Mouse (Mus musculus) forebrain, embryonic 11.5 days (tissue): ENCODE data around the gene Myoz2. TPM values are rescaled to one million over a fixed set of nuclear protein-coding genes. Genes with fewer than 3 reads are reported as not detected.

Experiments
- ATAC-seq: fragments of 200-750 bp; cut with Nextera tagmentation; replicated peaks from 2 replicates; pipeline ENCODE4 v1.8.0; 2017; ENCODE audit warnings: moderate TSS enrichment; ENCODE audit not compliant: low FRiP score
- DNase-seq: peaks from one replicate; pipeline ENCODE4 v3.0.0-alpha.2; 2017; ENCODE audit warnings: low spot score
- H3K27ac ChIP-seq: fragments of 300-500 bp; sonication (generic); 2 replicates; pipeline ENCODE4 v1.5.1; 2014; ENCODE audit warnings: low read depth, low read length
- H3K27me3 ChIP-seq: fragments of 300-500 bp; sonication (generic); 2 replicates; pipeline ENCODE4 v1.6.1; 2014; ENCODE audit warnings: mild to moderate bottlenecking, low read length, mixed read lengths; ENCODE audit not compliant: control insufficient read depth, insufficient read depth
- H3K36me3 ChIP-seq: fragments of 300-500 bp; sonication (generic); 2 replicates; pipeline ENCODE4 v1.6.1; 2014; ENCODE audit warnings: mild to moderate bottlenecking, low read length, moderate library complexity, mixed read lengths; ENCODE audit not compliant: control insufficient read depth, insufficient read depth
- H3K4me1 ChIP-seq: fragments of 300-500 bp; sonication (generic); replicated peaks from 2 replicates; pipeline ENCODE4 v1.6.1; 2014; ENCODE audit warnings: low read length, mixed read lengths; ENCODE audit not compliant: control insufficient read depth, insufficient read depth
- H3K4me2 ChIP-seq: fragments of 300-500 bp; sonication (generic); 2 replicates; pipeline ENCODE4 v1.6.1; 2014; ENCODE audit warnings: low read depth, mild to moderate bottlenecking, low read length, moderate library complexity, mixed read lengths; ENCODE audit not compliant: severe bottlenecking
- H3K4me3 ChIP-seq: fragments of 300-500 bp; sonication (generic); 2 replicates; pipeline ENCODE4 v1.5.1; 2014; ENCODE audit warnings: low read depth, low read length
- H3K9ac ChIP-seq: fragments of 300-500 bp; sonication (generic); 2 replicates; pipeline ENCODE4 v1.6.1; 2014; ENCODE audit warnings: low read length
- H3K9me3 ChIP-seq: fragments of 300-500 bp; sonication (generic); 2 replicates; pipeline ENCODE4 v1.6.1; 2016; ENCODE audit warnings: low read length, mixed read lengths; ENCODE audit not compliant: control insufficient read depth
- WGBS: fragments of 180-500 bp; shearing (Covaris S2); extraction: QIAGEN DNeasy Blood & Tissue Kit; methylation state at CpG from one replicate; pipeline ENCODE4 v1.1.7; 2014; 5-methylcytosine and 5-hydroxymethylcytosine counted together
- polyA plus RNA-seq: library from polyadenylated mRNA; unstranded; fragments of >200 nt; fragmentation: Nextera tagmentation; extraction: Ambion mirVana; gene quantifications from 2 replicates; pipeline ENCODE4 v1.2.1, GENCODE M21; 2014

Gene Myoz2
- polyA plus RNA-seq, 1 experiment from 2014 or later: not detected

DNA sequence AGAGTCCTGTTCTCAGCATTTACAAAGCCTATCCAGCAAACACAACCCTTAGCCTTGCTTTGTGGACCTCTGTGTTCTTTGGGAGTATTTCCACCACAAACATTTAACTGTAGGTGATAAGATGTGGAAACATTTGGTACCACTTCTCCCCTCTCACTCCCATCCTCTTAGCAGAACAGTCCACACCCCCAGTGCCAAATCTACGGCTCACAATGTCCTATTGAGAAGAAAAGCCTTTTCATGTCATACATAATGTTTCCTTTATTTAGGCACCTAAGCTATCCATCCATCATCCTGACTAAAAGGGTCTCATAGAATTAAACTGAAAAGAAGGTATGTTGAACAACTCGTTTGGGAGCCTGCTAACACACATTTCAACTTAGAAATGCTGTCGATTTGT is 9.2 kb downstream of the Myoz2 start:
- Histone ChIP-seq H3K27ac (no peak overlapping the region), H3K36me3 (no peaks in the 10 kb centered on the region), H3K9me3 (no peaks in the 10 kb centered on the region), H3K4me1 (no peaks in the 10 kb centered on the region), H3K27me3 (no peaks in the 10 kb centered on the region), H3K9ac (no peak overlapping the region), H3K4me2 (no peak overlapping the region), H3K4me3 (no peak overlapping the region)
- DNase-seq (no peak), ATAC-seq (no peak)
- 55% methylated on average over 3 of the region's 3 CpGs for WGBS

DNA sequence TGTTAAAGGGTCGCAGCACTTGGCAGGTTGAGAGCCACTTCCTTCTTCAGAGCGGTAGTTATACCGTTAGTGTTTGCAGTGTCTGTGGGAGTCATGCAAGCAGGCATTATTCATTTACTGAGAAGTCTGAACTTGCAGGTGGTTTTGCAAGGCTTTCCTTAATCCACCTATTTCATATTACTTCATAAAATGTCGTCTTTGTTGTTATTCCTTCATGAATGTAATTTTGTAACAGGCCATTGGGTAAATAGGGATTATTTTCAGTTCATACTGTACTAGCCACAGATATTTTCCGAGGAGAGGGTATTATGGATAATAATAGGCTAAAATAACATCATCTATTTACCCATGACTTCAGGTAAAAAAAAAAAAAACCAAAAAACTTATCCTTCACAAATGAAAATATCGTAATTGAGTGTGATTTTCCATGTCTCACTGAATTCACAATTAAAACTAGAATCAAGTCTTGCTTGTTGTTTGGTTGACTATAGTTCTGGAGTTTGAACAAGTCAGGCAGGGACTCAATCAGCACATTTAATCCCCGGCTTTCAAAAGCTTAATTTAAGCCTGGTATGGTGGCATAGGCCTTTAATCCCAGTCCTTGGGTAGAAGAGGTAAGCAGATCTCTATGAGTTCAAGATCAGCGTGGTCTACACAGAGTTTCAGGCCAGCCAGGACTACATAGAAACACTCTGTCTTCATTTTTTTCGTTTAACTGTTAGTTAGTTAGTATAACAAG is 10.2 kb downstream of the Myoz2 start:
- no peaks in the 10 kb centered on the region for H3K36me3 ChIP-seq
- H3K4me3 ChIP-seq: no peak overlapping the region
- ATAC-seq (no peak), DNase-seq (no peak)
- H3K4me1 ChIP-seq: no peaks in the 10 kb centered on the region
- 87% methylated on average over 9 of the region's 9 CpGs for WGBS
- H3K9me3 ChIP-seq: no peaks in the 10 kb centered on the region
- no peak overlapping the region for H3K9ac ChIP-seq
- no peak overlapping the region for H3K4me2 ChIP-seq
- H3K27me3 ChIP-seq: no peaks in the 10 kb centered on the region
- no peak overlapping the region for H3K27ac ChIP-seq

- Histone ChIP-seq H3K9ac (no peak overlapping the region), H3K4me2 (no peak overlapping the region), H3K36me3 (no peaks in the 10 kb centered on the region), H3K4me3 (no peak overlapping the region), H3K9me3 (no peaks in the 10 kb centered on the region), H3K27ac (no peak overlapping the region), H3K27me3 (no peaks in the 10 kb centered on the region), H3K4me1 (no peaks in the 10 kb centered on the region)
- 97% methylated on average over 2 of the region's 2 CpGs for WGBS
- DNase-seq (no peak), ATAC-seq (no peak)
Observed at GRCm38 (mm10) chr3:123018792-123019191, 16.0 kb downstream of the Myoz2 start.

GRCm38 (mm10) chr3:123013476-123013875 is 21.3 kb downstream of the Myoz2 start:
- ATAC-seq (no peak), DNase-seq (no peak)
- no peak overlapping the region for H3K27ac ChIP-seq
- no peak overlapping the region for H3K9ac ChIP-seq
- WGBS: 91% methylated on average over 14 of the region's 14 CpGs
- H3K27me3 ChIP-seq: no peaks in the 10 kb centered on the region
- H3K4me3 ChIP-seq: no peak overlapping the region
- no peak overlapping the region for H3K4me2 ChIP-seq
- H3K9me3 ChIP-seq: no peaks in the 10 kb centered on the region
- no peaks in the 10 kb centered on the region for H3K4me1 ChIP-seq
- no peaks in the 10 kb centered on the region for H3K36me3 ChIP-seq

DNA sequence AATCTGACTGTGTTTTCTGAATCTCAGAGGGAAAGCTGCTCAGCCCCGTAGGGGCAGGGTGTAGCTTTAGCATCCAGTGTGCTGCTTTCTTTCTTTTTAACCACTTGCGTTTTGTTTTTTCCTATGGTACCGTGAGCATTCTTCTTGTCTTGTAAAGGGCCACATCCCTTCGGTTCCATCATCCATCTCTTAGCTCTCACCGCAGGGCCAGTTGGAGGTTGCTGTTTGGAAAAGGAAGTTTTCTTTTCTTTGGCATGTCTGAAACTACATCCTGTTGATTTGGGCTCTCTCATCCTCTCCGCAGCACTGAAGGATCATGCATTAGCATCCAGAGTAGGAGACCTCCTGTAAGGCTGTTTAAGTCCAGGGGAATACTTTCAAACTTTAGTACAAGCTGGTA is 25.4 kb downstream of the Myoz2 start:
- Histone ChIP-seq H3K4me3 (no peak overlapping the region), H3K27me3 (no peaks in the 10 kb centered on the region), H3K9me3 (no peaks in the 10 kb centered on the region), H3K4me2 (no peak overlapping the region), H3K4me1 (no peaks in the 10 kb centered on the region), H3K27ac (no peak overlapping the region), H3K36me3 (no peaks in the 10 kb centered on the region), H3K9ac (no peak overlapping the region)
- ATAC-seq (no peak), DNase-seq (no peak)
- 47% methylated on average over 6 of the region's 6 CpGs for WGBS

- Histone ChIP-seq H3K9ac (no peak overlapping the region), H3K27ac (no peak overlapping the region), H3K4me2 (no peak overlapping the region), H3K4me1 (no peaks in the 10 kb centered on the region), H3K9me3 (no peaks in the 10 kb centered on the region), H3K4me3 (no peak overlapping the region), H3K27me3 (no peaks in the 10 kb centered on the region), H3K36me3 (no peaks in the 10 kb centered on the region)
- DNase-seq (no peak), ATAC-seq (no peak)
- WGBS: 88% methylated on average over 10 of the region's 10 CpGs
Observed at GRCm38 (mm10) chr3:123007386-123007785, 27.4 kb downstream of the Myoz2 start.

DNA sequence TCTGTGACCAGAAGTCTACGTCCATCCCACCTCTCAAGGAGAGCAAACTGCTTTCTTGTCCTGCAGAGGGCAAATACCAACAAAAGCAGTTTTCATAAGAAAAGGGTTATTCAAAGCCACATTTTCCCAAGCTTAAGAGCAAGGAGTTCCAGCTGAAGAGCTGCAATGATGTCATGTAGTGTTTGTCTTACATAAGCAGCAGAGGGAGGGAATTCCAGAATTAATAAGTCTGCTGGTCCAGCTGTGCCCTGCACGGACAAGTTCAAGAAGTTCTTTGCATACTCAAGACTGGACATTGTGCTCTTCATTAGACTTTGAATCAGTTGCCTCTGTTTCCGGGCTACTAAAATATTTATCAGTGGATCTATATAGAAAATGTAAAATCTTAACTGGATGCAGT is 33.8 kb downstream of the Myoz2 start:
- DNase-seq (no peak), ATAC-seq (no peak)
- no peak overlapping the region for H3K4me2 ChIP-seq
- H3K9ac ChIP-seq: no peak overlapping the region
- no peaks in the 10 kb centered on the region for H3K36me3 ChIP-seq
- no peaks in the 10 kb centered on the region for H3K27me3 ChIP-seq
- 60% methylated on average over 3 of the region's 3 CpGs for WGBS
- no peak overlapping the region for H3K4me3 ChIP-seq
- no peak overlapping the region for H3K27ac ChIP-seq
- no peaks in the 10 kb centered on the region for H3K9me3 ChIP-seq
- no peaks in the 10 kb centered on the region for H3K4me1 ChIP-seq

- ATAC-seq: no peak
- Histone ChIP-seq H3K27me3 (no peaks in the 10 kb centered on the region), H3K36me3 (no peaks in the 10 kb centered on the region), H3K4me3 (no peak overlapping the region), H3K4me2 (no peak overlapping the region), H3K27ac (no peak overlapping the region), H3K9ac (no peak overlapping the region), H3K9me3 (no peaks in the 10 kb centered on the region; the same call in 1 of the 2 replicates), H3K4me1 (no peaks in the 10 kb centered on the region)
- no peak for DNase-seq
- WGBS: 80% methylated on average over 8 of the region's 8 CpGs
Observed at GRCm38 (mm10) chr3:122998511-122998910, 36.3 kb downstream of the Myoz2 start.

GRCm38 (mm10) chr3:122996968-122997367 is 37.8 kb downstream of the Myoz2 start:
- 85% methylated on average over 1 of the region's 1 CpGs for WGBS
- no peaks in the 10 kb centered on the region for H3K4me1 ChIP-seq
- no peaks in the 10 kb centered on the region for H3K27me3 ChIP-seq
- no peak overlapping the region for H3K9ac ChIP-seq
- DNase-seq (no peak), ATAC-seq (no peak)
- no peak overlapping the region for H3K4me2 ChIP-seq
- no peak overlapping the region for H3K27ac ChIP-seq
- no peak overlapping the region for H3K4me3 ChIP-seq
- H3K9me3 ChIP-seq: no peaks in the 10 kb centered on the region; the same call in 1 of the 2 replicates
- no peaks in the 10 kb centered on the region for H3K36me3 ChIP-seq
